Comparison of ENCODE assay signal across 8 mouse cellular contexts in genomic region chr3:90388726-90389510, GRCm38 (mm10). TPM values are rescaled to one million over a fixed set of nuclear protein-coding genes. Genes with fewer than 3 reads are reported as not detected.
DNase-seq lines count a peak whose midpoint lies in the region; ATAC-seq and TF ChIP-seq lines count a peak whose summit lies in the region.

No protein-coding gene starts in this region.

- no peaks in the 10 kb centered on the region for H3K9me3 ChIP-seq in forebrain, embryonic 11.5 days (ENCODE audit: control insufficient read depth, low read length)
- H3K9me3 ChIP-seq in hindbrain, embryonic 12.5 days (replicated peaks) = no peaks in the 10 kb centered on the region
- H3K9me3 ChIP-seq in liver, embryonic 12.5 days (replicated peaks) = no peaks in the 10 kb centered on the region
- no peaks in the 10 kb centered on the region for H3K9me3 ChIP-seq in neural tube, embryonic 13.5 days

- ATAC-seq in forebrain, embryonic 11.5 days (replicated peaks; ENCODE audit: low FRiP score) = peak; percentile 79
- peak; percentile 79 for ATAC-seq in hindbrain, embryonic 12.5 days (ENCODE audit: low FRiP score)
- 0 out of 2 replicates have a peak, but pooled peaks have one; percentile 12 for ATAC-seq in liver, embryonic 12.5 days
- peak; percentile 78 for ATAC-seq in neural tube, embryonic 13.5 days (ENCODE audit: low read depth)
- ATAC-seq in CD4-positive, CD25-positive, alpha-beta regulatory T cell, adult 4 months = no peak

- no peak for DNase-seq in layer of hippocampus, adult 2 months (ENCODE audit: low spot score in 2 of 2)
- no peak for DNase-seq in layer of hippocampus, postnatal 10 days (ENCODE audit: low spot score in 2 of 2)
- DNase-seq in adrenal gland, adult 2 months = peak; percentile 81
- DNase-seq in forebrain, embryonic 11.5 days (ENCODE audit: low spot score) = peak; percentile 83

- TF ChIP-seq CTCF in layer of hippocampus, adult 2 months (conservative IDR thresholded peaks at IDR 0.05) = peak; percentile 34

- peak overlapping the region; percentile 72 for H3K9ac ChIP-seq in forebrain, embryonic 11.5 days (ENCODE audit: low read length)
- H3K9ac ChIP-seq in hindbrain, embryonic 12.5 days = peak overlapping the region; percentile 86
- peak overlapping the region; percentile 8; the same call in 1 of the 2 replicates for H3K9ac ChIP-seq in liver, embryonic 12.5 days
- peak overlapping the region; percentile 95 for H3K9ac ChIP-seq in neural tube, embryonic 13.5 days

- peaks cover 16% of the 10 kb centered on the region for H3K36me3 ChIP-seq in forebrain, embryonic 11.5 days (ENCODE audit: control insufficient read depth, insufficient read depth, low read length)
- H3K36me3 ChIP-seq in hindbrain, embryonic 12.5 days = peaks cover 53% of the 10 kb centered on the region
- H3K36me3 ChIP-seq in liver, embryonic 12.5 days = peaks cover 35% of the 10 kb centered on the region
- peaks cover 56% of the 10 kb centered on the region for H3K36me3 ChIP-seq in neural tube, embryonic 13.5 days

- WGBS in forebrain, embryonic 11.5 days = 4% methylated on average over 44 of the region's 53 CpGs
- 4% methylated on average over 52 of the region's 53 CpGs for WGBS in hindbrain, embryonic 12.5 days
- 9% methylated on average over 53 of the region's 53 CpGs for WGBS in liver, embryonic 12.5 days (ENCODE audit: insufficient replicate concordance)
- 4% methylated on average over 53 of the region's 53 CpGs for WGBS in neural tube, embryonic 13.5 days

- no peaks in the 10 kb centered on the region for H3K27me3 ChIP-seq in forebrain, embryonic 11.5 days (ENCODE audit: control insufficient read depth, insufficient read depth, low read length)
- H3K27me3 ChIP-seq in hindbrain, embryonic 12.5 days = no peaks in the 10 kb centered on the region
- H3K27me3 ChIP-seq in liver, embryonic 12.5 days (replicated peaks) = peaks cover 43% of the 10 kb centered on the region
- H3K27me3 ChIP-seq in neural tube, embryonic 13.5 days = no peaks in the 10 kb centered on the region

- peak overlapping the region; percentile 84 for H3K27ac ChIP-seq in layer of hippocampus, adult 2 months
- peak overlapping the region; percentile 4 for H3K27ac ChIP-seq in forebrain, embryonic 11.5 days (ENCODE audit: low read depth, low read length)
- H3K27ac ChIP-seq in hindbrain, embryonic 12.5 days = peak overlapping the region; percentile 95
- H3K27ac ChIP-seq in liver, embryonic 12.5 days = no peak overlapping the region
- H3K27ac ChIP-seq in neural tube, embryonic 13.5 days (replicated peaks) = peak overlapping the region; percentile 97

- peaks cover 9% of the 10 kb centered on the region; the same call in 1 of the 2 replicates for H3K4me1 ChIP-seq in forebrain, embryonic 11.5 days (replicated peaks; ENCODE audit: control insufficient read depth, insufficient read depth, low read length)
- H3K4me1 ChIP-seq in hindbrain, embryonic 12.5 days = peaks cover 39% of the 10 kb centered on the region
- peaks cover 26% of the 10 kb centered on the region for H3K4me1 ChIP-seq in liver, embryonic 12.5 days
- peaks cover 45% of the 10 kb centered on the region for H3K4me1 ChIP-seq in neural tube, embryonic 13.5 days (replicated peaks)

- H3K4me2 ChIP-seq in forebrain, embryonic 11.5 days (ENCODE audit: low read depth, low read length, severe bottlenecking) = peak overlapping the region; percentile 64
- H3K4me2 ChIP-seq in hindbrain, embryonic 12.5 days (replicated peaks) = peak overlapping the region; percentile 94
- peak overlapping the region; percentile 74 for H3K4me2 ChIP-seq in liver, embryonic 12.5 days
- H3K4me2 ChIP-seq in neural tube, embryonic 13.5 days = peak overlapping the region; percentile 96

- H3K4me3 ChIP-seq in layer of hippocampus, adult 2 months = peak overlapping the region; percentile 69
- H3K4me3 ChIP-seq in forebrain, embryonic 11.5 days (ENCODE audit: low read depth, low read length) = peak overlapping the region; percentile 41
- H3K4me3 ChIP-seq in hindbrain, embryonic 12.5 days = peak overlapping the region; percentile 68
- peak overlapping the region; percentile 55 for H3K4me3 ChIP-seq in liver, embryonic 12.5 days
- peak overlapping the region; percentile 73 for H3K4me3 ChIP-seq in neural tube, embryonic 13.5 days

RNA-seq across cellular contexts. Expression of gene Slc27a3, which starts 0.8 kb away (rescaled TPM):
- 10 to 100 TPM; 15.0 to 17.2 TPM for total RNA-seq in layer of hippocampus, adult 2 months (2021)
- total RNA-seq in layer of hippocampus, postnatal 10 days (2021) = 10 to 100 TPM; 18.6 to 21.5 TPM
- 100 to 1,000 TPM in 1 of 2 experiments, 10 to 100 TPM in 1; 66.9 to 196 TPM for total RNA-seq in adrenal gland, adult 2 months (2021)
- polyA plus RNA-seq in adrenal gland, adult 2 months (2012; rRNA removed) = 384 and 508 TPM in 2 replicates
- polyA plus RNA-seq in forebrain, embryonic 11.5 days (2014; fragmentation: Nextera tagmentation; extraction: Ambion mirVana) = 13.6 and 14.2 TPM in 2 replicates
- polyA plus RNA-seq in hindbrain, embryonic 12.5 days (2016; fragmentation: Nextera tagmentation; extraction: Ambion mirVana) = 32.9 and 35.3 TPM in 2 replicates
- polyA plus RNA-seq in liver, embryonic 12.5 days (2016; fragmentation: Nextera tagmentation; extraction: Ambion mirVana) = 3.7 and 4.1 TPM in 2 replicates
- polyA plus RNA-seq in neural tube, embryonic 13.5 days (2015; fragmentation: Nextera tagmentation; extraction: Ambion mirVana) = 22.9 and 24.1 TPM in 2 replicates
- polyA plus RNA-seq in CD4-positive, CD25-positive, alpha-beta regulatory T cell, adult 4 months (2017; shearing (Covaris generic)) = under 1 TPM in 1 of 2 experiments, not detected in 1; 0.19 TPM

RNA-seq across cellular contexts. Expression of gene Ints3, which starts 44.5 kb away (rescaled TPM):
- total RNA-seq in layer of hippocampus, adult 2 months (2021) = 10 to 100 TPM; 74.1 to 75.4 TPM
- 10 to 100 TPM; 59.6 to 61.2 TPM for total RNA-seq in layer of hippocampus, postnatal 10 days (2021)
- total RNA-seq in adrenal gland, adult 2 months (2021) = 10 to 100 TPM; 81.0 to 90.6 TPM
- 32.2 and 40.2 TPM in 2 replicates for polyA plus RNA-seq in adrenal gland, adult 2 months (2012; rRNA removed)
- polyA plus RNA-seq in forebrain, embryonic 11.5 days (2014; fragmentation: Nextera tagmentation; extraction: Ambion mirVana) = 50.5 and 55.3 TPM in 2 replicates
- polyA plus RNA-seq in hindbrain, embryonic 12.5 days (2016; fragmentation: Nextera tagmentation; extraction: Ambion mirVana) = 40.5 and 44.3 TPM in 2 replicates
- polyA plus RNA-seq in liver, embryonic 12.5 days (2016; fragmentation: Nextera tagmentation; extraction: Ambion mirVana) = 20.8 and 21.4 TPM in 2 replicates
- polyA plus RNA-seq in neural tube, embryonic 13.5 days (2015; fragmentation: Nextera tagmentation; extraction: Ambion mirVana) = 29.3 and 30.8 TPM in 2 replicates
- 10 to 100 TPM; 16.9 to 17.9 TPM for polyA plus RNA-seq in CD4-positive, CD25-positive, alpha-beta regulatory T cell, adult 4 months (2017; shearing (Covaris generic))

Comparison
In these comparisons a context has a peak if more than half of its experiments do, and no peak if none do; other contexts are left out.
1. DNase-seq: peak in adrenal gland, adult 2 months (single experiment) and forebrain, embryonic 11.5 days (single experiment); none in layer of hippocampus, adult 2 months (0 of 2) and layer of hippocampus, postnatal 10 days (0 of 2).
2. H3K9ac ChIP-seq: peak in every context shown above with its lines; median percentile 95 in neural tube, embryonic 13.5 days; 86 in hindbrain, embryonic 12.5 days; 72 in forebrain, embryonic 11.5 days; 8 in liver, embryonic 12.5 days.
3. RNA of gene Slc27a3, which starts 0.8 kb away (polyA plus RNA-seq): 384 to 508 TPM in adrenal gland, adult 2 months; 32.9 to 35.3 TPM in hindbrain, embryonic 12.5 days, 22.9 to 24.1 TPM in neural tube, embryonic 13.5 days, 13.6 to 14.2 TPM in forebrain, embryonic 11.5 days, 3.7 to 4.1 TPM in liver, embryonic 12.5 days and 0.19 TPM in CD4-positive, CD25-positive, alpha-beta regulatory T cell, adult 4 months; every median in the first group is over 10 times any median in the second.
4. Peak in every context shown above with its lines, with median percentiles within 50 percentile points of each other: H3K4me3 ChIP-seq and H3K4me2 ChIP-seq.